Mouse (Mus musculus) forebrain, embryonic 12.5 days (tissue): ENCODE results near the gene Mcm7. TPM values are rescaled to one million over a fixed set of nuclear protein-coding genes. Genes with fewer than 3 reads are reported as not detected.

Source experiments
- ATAC-seq: fragments of 200-750 bp; cut with Nextera tagmentation; 2 replicates; pipeline ENCODE4 v1.8.0; 2017; ENCODE audit warnings: moderate TSS enrichment; ENCODE audit not compliant: low FRiP score
- H3K27ac ChIP-seq: fragments of 300-500 bp; sonication (generic); 2 replicates; pipeline ENCODE4 v1.5.1; 2016; ENCODE audit warnings: mild to moderate bottlenecking
- H3K27me3 ChIP-seq: fragments of 300-500 bp; sonication (generic); 2 replicates; pipeline ENCODE4 v1.6.1; 2016; ENCODE audit warnings: mild to moderate bottlenecking
- H3K36me3 ChIP-seq: fragments of 300-500 bp; sonication (generic); replicated peaks from 2 replicates; pipeline ENCODE4 v1.6.1; 2016; ENCODE audit warnings: mild to moderate bottlenecking
- H3K4me1 ChIP-seq: fragments of 300-500 bp; sonication (generic); 2 replicates; pipeline ENCODE4 v1.6.1; 2016
- H3K4me2 ChIP-seq: fragments of 300-500 bp; sonication (generic); 2 replicates; pipeline ENCODE4 v1.6.1; 2016; ENCODE audit warnings: mild to moderate bottlenecking, moderate library complexity
- H3K4me3 ChIP-seq: fragments of 300-500 bp; sonication (generic); replicated peaks from 2 replicates; pipeline ENCODE4 v1.5.1; 2016; ENCODE audit warnings: mild to moderate bottlenecking
- H3K9ac ChIP-seq: fragments of 300-500 bp; sonication (generic); 2 replicates; pipeline ENCODE4 v1.6.1; 2016; ENCODE audit warnings: mild to moderate bottlenecking
- H3K9me3 ChIP-seq: fragments of 300-500 bp; sonication (generic); 2 replicates; pipeline ENCODE4 v1.6.1; 2016
- WGBS: fragments of 180-500 bp; shearing (Covaris S2); methylation state at CpG from one replicate; pipeline ENCODE4 v1.1.7; 2016; 5-methylcytosine and 5-hydroxymethylcytosine counted together
- polyA plus RNA-seq: library from polyadenylated mRNA; unstranded; fragments of >200 nt; fragmentation: Nextera tagmentation; extraction: Ambion mirVana; gene quantifications from 2 replicates; pipeline ENCODE4 v1.2.1, GENCODE M21; 2016

The Mcm7 gene
- polyA plus RNA-seq, 1 experiment from 2014 or later: 313 TPM

DNA sequence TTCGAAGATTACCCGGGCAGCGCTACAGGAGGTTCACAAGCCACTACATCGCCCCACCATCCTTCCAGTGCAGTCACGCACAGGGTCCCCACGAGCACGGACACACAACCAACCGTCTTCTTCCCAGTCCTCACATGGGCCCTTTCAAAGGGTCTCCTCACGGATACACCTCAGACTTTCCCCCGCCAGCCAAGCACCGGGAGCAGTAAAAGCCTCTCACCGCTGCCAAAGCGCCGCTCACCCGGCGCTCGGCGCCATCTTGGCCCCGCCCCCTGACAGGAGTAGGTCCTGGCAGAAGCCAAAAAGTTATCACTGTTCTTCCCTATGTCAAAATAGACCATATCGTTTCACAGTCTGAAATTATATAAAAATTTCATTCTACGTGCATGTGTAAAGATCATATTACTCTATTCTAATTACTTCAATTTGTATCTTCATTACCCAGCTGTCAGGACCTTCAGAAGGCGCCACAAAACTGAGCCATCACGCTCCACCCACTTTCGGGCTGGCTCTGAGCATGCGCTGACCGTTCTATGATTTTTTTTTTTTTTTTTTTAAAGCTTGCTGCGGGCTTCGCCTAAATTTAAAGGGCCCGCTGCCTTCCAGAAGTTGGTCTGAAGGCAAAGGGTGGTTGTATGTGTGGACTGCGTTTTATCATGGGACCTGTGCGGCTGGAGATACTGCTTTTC, 14.9 kb upstream of the Mcm7 start, which contains the start of the genes Taf6 and Cnpy4:
TSS of gene Taf6 (minus strand) at position 502 of the 689 bp plus-strand sequence.
TSS of gene Cnpy4 (plus strand) at position 536 of the 689 bp plus-strand sequence.
- peak within 1 kb of the TSS; percentile 80 for H3K4me2 ChIP-seq
- peak within 1 kb of the TSS; percentile 56 for H3K4me3 ChIP-seq
- H3K9me3 ChIP-seq: no peaks in the 10 kb centered on the region
- H3K9ac ChIP-seq: peak within 1 kb of the TSS; percentile 67
- no peaks in the 10 kb centered on the region for H3K27me3 ChIP-seq
- peaks cover 19% of the 10 kb centered on the region for H3K4me1 ChIP-seq
- WGBS: under 1% methylated on average over 31 of the region's 31 CpGs
- H3K36me3 ChIP-seq: peaks cover 49% of the 10 kb centered on the region
- ATAC-seq: peak; percentile 86
- H3K27ac ChIP-seq: peak within 1 kb of the TSS; percentile 47; the same call in 1 of the 2 replicates

DNA sequence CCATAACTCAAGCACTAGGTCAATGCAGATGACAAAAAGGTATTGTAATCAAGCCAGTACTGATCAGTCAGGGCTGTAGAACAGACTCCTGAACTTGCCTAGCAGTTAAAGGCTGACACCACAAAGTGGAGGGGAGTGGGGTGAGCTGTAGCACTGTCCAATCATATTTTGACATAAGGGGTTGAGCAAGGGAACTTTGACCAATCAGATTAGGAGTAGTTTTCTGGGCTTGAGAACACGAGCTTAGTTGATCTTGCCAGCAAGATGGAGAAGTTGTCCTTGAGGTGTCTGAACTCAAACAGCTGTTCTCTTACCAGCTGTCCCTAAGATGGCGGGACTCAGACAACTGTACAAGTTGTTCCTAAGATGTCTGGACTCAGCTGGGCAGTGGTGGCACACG, 995 bp upstream of the Mcm7 start:
- Histone ChIP-seq H3K27ac (no peak overlapping the region), H3K9me3 (no peaks in the 10 kb centered on the region), H3K27me3 (no peaks in the 10 kb centered on the region), H3K36me3 (peaks cover 61% of the 10 kb centered on the region), H3K9ac (no peak overlapping the region), H3K4me1 (peaks cover 32% of the 10 kb centered on the region), H3K4me2 (peak overlapping the region; percentile 87; the same call in 1 of the 2 replicates), H3K4me3 (peak overlapping the region; percentile 78)
- ATAC-seq: no peak
- WGBS: 81% methylated on average over 3 of the region's 3 CpGs

DNA sequence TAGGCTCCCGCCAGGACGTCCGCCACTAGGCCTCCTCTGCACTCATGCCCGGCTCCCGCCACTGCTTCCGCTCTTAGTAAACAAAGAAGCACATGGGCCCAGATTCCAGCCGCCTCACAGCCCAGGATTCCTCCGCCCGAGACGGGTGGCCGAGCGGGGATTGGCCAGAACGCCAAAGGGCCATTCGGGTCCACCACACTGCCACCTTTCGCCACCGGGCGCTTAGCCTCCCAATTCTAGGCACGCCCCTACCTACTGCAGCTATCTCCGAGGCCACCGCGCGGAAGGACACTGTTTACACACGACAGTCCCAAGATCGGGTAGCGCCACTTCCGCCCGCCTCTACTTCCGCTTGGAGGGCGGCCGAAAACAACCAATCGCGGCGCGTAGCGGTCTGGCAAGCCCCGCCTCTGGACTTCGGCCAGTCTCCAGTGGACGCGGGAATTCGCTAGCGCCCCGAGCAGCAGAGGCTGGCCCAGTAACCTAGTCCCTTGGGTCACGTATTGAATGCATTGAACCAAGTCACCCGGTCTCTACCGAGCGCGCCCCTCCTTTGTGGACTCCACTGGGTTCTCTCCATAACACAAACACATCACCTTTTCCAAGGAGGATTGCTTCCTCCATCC, 1.2 kb downstream of the Mcm7 start:
- Histone ChIP-seq H3K4me3 (peak overlapping the region; percentile 78), H3K9ac (peak overlapping the region; percentile 76), H3K4me1 (peaks cover 32% of the 10 kb centered on the region), H3K9me3 (no peaks in the 10 kb centered on the region), H3K4me2 (peak overlapping the region; percentile 87), H3K36me3 (peaks cover 61% of the 10 kb centered on the region), H3K27ac (peak overlapping the region; percentile 95), H3K27me3 (no peaks in the 10 kb centered on the region)
- ATAC-seq: peak; percentile 88
- under 1% methylated on average over 47 of the region's 47 CpGs for WGBS

DNA sequence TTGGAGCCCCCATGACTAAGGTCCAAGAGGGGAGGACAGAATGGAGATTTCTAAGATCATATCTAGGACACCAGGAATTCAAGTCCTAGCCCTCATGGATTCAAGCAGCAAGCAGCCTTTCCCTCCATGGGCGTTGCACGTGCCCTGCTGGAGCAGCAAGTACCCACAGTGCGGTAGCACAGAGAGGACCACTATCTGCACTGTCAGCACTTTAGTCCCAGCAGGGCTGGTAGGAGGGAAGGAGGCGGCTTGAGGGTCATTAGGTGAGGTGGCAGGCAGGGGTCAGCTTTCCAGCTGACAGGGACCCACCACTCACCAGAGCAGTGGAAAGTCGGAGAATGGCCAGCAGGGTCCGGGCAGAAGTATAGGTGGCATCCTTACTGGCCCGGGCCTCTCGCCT, 6.6 kb downstream of the Mcm7 start:
- Histone ChIP-seq H3K4me3 (no peak overlapping the region), H3K27ac (no peak overlapping the region; the same call in 1 of the 2 replicates), H3K27me3 (no peaks in the 10 kb centered on the region), H3K9ac (no peak overlapping the region), H3K4me2 (no peak overlapping the region), H3K36me3 (peaks cover 79% of the 10 kb centered on the region), H3K4me1 (peaks cover 28% of the 10 kb centered on the region), H3K9me3 (no peaks in the 10 kb centered on the region)
- WGBS: 91% methylated on average over 8 of the region's 8 CpGs
- ATAC-seq: no peak

DNA sequence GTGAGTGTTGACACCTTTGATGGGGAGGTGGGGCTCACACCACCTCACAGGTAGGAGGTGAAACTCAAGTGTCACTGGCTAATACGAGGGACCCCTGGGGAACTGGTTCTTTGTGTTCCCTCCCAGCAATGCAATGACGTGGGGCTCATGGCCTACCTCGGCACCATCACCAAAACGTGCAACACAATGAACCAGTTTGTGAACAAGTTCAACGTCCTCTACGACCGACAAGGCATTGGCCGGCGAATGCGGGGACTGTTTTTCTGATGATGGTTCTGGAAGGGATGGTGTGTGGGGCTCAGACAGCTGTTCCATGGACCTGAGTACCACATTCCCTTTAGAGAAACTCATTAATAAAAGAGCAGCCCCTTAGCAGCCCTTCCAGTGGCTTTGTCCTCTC, 8.6 kb downstream of the Mcm7 start:
- Histone ChIP-seq H3K4me2 (no peak overlapping the region), H3K4me1 (peaks cover 19% of the 10 kb centered on the region), H3K9me3 (no peaks in the 10 kb centered on the region), H3K9ac (peak overlapping the region; percentile 0; the same call in 1 of the 2 replicates), H3K27me3 (no peaks in the 10 kb centered on the region), H3K4me3 (no peak overlapping the region), H3K36me3 (peaks cover 65% of the 10 kb centered on the region), H3K27ac (no peak overlapping the region)
- ATAC-seq: no peak
- WGBS: 66% methylated on average over 10 of the region's 10 CpGs

DNA sequence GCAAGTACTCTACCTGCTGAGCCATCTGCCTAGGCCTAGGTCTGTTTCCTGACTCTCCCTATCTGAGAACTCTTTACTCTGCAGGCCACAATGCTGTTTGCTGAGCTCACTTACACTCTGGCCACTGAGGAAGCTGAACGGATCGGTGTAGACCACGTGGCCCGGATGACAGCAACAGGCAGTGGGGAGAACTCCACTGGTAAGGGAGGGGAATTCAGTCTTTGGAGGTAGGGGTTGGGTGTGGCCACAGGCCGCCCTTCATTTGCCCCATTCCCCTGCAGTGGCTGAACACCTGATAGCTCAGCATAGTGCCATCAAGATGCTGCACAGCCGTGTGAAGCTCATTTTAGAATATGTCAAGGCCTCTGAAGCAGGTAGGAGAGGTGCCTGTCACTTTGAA, 9.2 kb downstream of the Mcm7 start:
- Histone ChIP-seq H3K4me3 (no peak overlapping the region), H3K27ac (no peak overlapping the region), H3K9me3 (no peaks in the 10 kb centered on the region), H3K4me1 (peaks cover 19% of the 10 kb centered on the region), H3K36me3 (peaks cover 60% of the 10 kb centered on the region), H3K27me3 (no peaks in the 10 kb centered on the region), H3K4me2 (no peak overlapping the region), H3K9ac (peak overlapping the region; percentile 0; the same call in 1 of the 2 replicates)
- 86% methylated on average over 6 of the region's 6 CpGs for WGBS
- ATAC-seq: no peak

DNA sequence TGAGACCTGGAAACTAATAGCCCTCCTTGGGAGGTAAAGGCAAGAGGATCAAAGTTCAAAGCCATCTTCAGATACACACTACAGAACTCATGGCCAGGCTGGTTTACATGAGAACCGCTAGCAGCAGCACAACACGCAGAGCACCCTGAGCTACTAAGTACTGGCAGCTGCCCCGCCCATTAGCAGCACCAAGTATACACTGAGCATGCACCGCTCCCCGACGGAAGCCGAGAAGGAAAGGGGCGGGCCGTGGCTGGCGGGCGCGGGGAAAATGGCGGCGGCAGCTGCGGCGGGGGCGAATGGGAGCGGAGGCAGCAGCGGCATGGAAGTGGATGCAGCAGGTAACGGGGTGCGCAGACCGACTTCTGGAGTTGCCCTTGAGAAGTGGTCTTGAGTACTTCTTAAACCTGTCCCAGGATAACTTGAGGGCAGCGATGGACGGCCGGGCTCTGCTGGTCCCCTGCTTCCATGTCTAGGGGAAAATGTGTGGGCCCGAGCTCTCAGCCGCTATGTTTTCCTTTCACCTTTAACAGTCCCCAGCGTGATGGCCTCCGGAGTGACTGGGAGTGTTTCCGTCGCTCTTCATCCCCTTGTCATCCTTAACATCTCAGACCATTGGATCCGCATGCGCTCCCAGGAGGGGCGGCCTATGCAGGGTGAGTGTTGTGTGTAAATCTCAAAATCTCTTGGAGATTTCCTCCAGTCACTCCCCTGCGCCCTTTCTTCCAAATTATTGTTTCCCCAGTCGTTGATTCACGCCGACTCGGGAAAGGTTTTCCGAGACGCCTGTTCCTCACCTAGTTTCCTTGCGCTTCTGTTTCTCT, 11.2 kb downstream of the Mcm7 start, which contains the start of gene Cops6:
TSS of gene Cops6 (plus strand) at position 230 of the 824 bp plus-strand sequence.
- Histone ChIP-seq H3K4me2 (peak within 1 kb of the TSS; percentile 60), H3K4me1 (peaks cover 19% of the 10 kb centered on the region), H3K9me3 (no peaks in the 10 kb centered on the region), H3K36me3 (peaks cover 40% of the 10 kb centered on the region), H3K27me3 (no peaks in the 10 kb centered on the region), H3K9ac (peak within 1 kb of the TSS; percentile 73), H3K4me3 (peak within 1 kb of the TSS; percentile 57), H3K27ac (peak within 1 kb of the TSS; percentile 33; the same call in 1 of the 2 replicates)
- peak; percentile 95 for ATAC-seq
- WGBS: under 1% methylated on average over 42 of the region's 42 CpGs

DNA sequence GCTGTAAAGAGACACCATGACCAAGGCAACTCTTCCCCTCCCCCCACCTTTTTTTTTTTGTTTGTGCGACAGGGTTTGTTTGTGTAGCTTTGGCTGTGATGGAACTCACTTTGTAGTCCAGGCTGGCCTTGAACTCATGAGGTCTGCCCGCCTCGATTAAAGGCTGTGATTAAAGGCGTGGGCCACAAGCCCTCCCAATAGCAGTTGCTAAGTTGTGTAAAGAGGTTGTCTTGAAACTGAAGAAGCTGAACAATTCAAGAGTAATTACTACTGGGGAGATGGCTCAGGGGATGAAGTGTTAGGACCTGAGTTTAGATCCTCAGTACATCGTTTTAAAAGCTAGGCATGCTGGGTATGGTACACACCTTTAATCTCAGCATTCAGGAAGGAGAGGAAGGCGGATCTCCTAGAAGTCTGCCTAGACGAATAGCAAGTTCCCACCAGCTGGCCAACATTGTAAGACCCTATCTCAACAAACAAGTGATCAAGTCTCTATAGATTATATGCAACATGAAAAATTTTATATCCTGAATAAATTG, 11.9 kb downstream of the Mcm7 start:
- WGBS: 69% methylated on average over 7 of the region's 7 CpGs
- ATAC-seq: no peak
- Histone ChIP-seq H3K4me2 (peak overlapping the region; percentile 60), H3K9me3 (no peaks in the 10 kb centered on the region), H3K27ac (peak overlapping the region; percentile 33; the same call in 1 of the 2 replicates), H3K9ac (peak overlapping the region; percentile 73), H3K27me3 (no peaks in the 10 kb centered on the region), H3K36me3 (peaks cover 32% of the 10 kb centered on the region), H3K4me3 (peak overlapping the region; percentile 57), H3K4me1 (peaks cover 19% of the 10 kb centered on the region)

DNA sequence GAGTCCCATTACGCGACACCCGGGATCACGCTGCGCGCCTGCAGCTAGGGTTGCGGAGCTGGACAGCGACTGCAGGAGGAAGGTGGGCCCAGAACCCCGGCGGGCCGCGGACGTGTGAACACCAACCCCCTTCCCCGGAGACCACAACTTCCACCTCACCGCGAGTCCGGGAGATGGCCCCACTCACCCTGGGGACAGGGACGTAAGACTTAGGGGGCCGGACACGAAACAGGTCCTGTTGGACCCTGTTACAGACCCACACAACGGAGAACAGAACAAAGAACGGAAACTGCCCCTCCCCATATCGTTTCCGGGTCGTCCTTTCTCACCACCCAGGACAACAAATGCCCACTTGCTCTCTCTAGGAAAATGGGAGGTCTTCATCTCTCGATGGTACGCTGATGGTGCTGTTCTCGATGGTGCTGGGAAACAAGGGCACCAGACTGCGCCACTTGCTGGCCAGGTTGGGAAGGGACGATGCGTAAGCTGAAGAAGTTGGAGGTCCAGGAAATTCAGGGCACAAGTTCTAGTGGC, 16.7 kb downstream of the Mcm7 start, which contains the start of gene Zfp113:
TSS of gene Zfp113 (minus strand) at position 302 of the 534 bp plus-strand sequence.
- Histone ChIP-seq H3K4me3 (peak within 1 kb of the TSS; percentile 82), H3K4me2 (peak within 1 kb of the TSS; percentile 77), H3K9me3 (no peaks in the 10 kb centered on the region), H3K27ac (peak within 1 kb of the TSS; percentile 96), H3K36me3 (peaks cover 26% of the 10 kb centered on the region), H3K4me1 (peaks cover 14% of the 10 kb centered on the region), H3K27me3 (no peaks in the 10 kb centered on the region), H3K9ac (peak within 1 kb of the TSS; percentile 93)
- peak; percentile 97 for ATAC-seq
- under 1% methylated on average over 31 of the region's 31 CpGs for WGBS

DNA sequence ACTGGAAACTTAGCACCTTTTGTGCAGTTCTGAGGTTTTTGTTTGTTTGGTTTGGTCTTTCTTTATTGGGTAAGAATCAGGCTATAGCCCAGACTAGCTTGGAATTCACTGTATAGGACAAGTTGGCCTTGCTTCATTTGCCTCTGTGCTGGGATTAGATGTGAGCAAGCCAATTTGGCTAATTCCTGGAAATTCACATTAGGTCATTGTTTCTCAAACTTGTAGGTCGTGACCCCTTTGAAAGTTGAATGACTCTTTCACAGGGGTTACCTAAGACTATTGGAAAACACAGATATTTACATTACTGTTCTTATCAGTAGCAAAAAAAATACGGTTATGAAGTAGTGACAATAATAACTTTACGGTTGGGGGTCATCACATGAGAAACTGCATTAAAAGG, 17.8 kb downstream of the Mcm7 start:
- Histone ChIP-seq H3K4me3 (peak overlapping the region; percentile 82), H3K9ac (peak overlapping the region; percentile 93), H3K9me3 (no peaks in the 10 kb centered on the region), H3K4me1 (peaks cover 10% of the 10 kb centered on the region), H3K27ac (no peak overlapping the region), H3K27me3 (no peaks in the 10 kb centered on the region), H3K4me2 (peak overlapping the region; percentile 77), H3K36me3 (peaks cover 30% of the 10 kb centered on the region)
- 91% methylated on average over 3 of the region's 3 CpGs for WGBS
- no peak for ATAC-seq

DNA sequence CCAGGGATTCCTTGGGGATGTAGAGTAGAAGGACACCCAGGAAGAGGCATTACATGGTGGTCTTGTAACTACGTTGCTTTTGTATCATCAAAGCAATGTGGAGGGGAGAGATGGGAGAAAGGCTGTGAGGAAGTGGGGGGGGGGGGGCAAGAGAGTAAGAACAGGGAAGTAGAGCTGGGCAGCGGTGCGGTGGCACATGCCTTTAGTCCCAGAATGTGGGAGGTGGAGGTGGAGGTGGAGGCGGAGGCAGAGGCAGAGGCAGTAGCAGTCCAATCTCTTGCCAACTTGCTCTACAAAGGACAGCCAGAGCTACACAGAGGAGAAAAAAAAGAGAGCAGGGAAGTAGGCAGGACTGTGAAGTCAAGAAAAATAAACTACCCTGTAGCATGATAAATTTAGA, 33.6 kb downstream of the Mcm7 start:
- Histone ChIP-seq H3K4me3 (no peak overlapping the region), H3K9ac (no peak overlapping the region), H3K4me2 (no peak overlapping the region), H3K4me1 (no peaks in the 10 kb centered on the region), H3K27ac (no peak overlapping the region), H3K9me3 (no peaks in the 10 kb centered on the region), H3K27me3 (no peaks in the 10 kb centered on the region), H3K36me3 (peaks cover 42% of the 10 kb centered on the region)
- no peak for ATAC-seq
- 83% methylated on average over 2 of the region's 4 CpGs for WGBS
